Mouse (Mus musculus) layer of hippocampus, adult 9-10 months (tissue): Measurements from ENCODE around the gene Tbx5.

Experiments used
- DNase-seq: peaks from one replicate; pipeline ENCODE4 v3.0.0; 2022; ENCODE audit warnings: low spot score

The Tbx5 gene

DNA sequence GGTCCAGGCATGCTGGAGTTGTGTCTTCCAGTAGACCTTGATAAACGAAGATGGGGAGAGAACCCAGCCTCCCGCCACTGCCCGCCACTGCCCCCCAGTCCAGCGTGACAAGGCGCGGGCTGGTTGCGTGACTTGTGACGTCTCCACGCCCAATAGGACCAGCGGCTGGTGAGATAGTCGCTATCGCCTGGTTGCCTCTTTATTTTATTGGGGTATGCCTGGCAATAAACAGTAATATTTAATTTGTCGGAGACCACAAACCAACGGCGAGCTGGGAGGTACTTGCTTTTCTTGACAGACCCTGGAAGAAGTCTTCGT is at the start of gene Tbx5:
Tbx5 (plus strand) TSS at position 190 of the 318 bp plus-strand sequence.
- DNase-seq = no peak

DNA sequence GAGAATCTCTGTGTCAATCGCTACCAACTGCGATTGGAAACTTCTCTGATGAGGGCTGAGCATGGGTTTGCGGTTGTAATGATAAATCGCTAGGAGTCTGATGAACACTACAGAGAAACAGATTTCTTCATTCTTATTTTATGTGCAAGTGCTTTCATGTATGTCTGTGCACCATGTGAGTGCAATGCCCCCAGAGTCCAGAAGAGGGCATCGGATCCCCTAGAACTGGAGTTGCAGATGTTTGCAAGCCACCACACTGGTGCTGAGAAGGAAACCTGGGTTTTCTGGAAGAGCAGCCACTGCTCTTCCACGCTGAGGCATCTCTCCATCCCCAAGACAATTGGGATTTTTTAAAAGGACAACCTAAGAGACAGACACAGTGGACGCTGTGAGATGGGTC is 46.5 kb upstream of the Tbx5 start:
- DNase-seq = no peak

DNA sequence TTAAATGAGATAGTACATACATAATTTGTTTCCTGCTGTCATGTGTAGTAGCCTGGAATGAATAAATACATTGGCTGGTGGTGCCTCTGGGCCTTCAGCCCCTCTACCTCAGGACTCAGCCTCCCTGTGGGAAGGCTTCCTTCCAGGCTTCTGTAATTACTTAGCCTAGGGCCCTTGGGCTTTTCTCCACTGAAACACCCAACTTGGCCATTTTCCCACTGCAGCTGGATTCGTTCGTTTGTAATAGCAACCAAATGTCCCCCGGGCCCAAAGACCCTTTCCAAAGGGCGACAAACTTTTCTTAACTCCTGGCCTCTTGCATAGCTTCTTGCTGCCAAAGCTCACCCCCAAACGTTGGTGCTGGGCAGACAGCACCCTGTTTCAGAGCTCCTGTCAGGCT is 40.8 kb upstream of the Tbx5 start:
- DNase-seq = no peak

DNA sequence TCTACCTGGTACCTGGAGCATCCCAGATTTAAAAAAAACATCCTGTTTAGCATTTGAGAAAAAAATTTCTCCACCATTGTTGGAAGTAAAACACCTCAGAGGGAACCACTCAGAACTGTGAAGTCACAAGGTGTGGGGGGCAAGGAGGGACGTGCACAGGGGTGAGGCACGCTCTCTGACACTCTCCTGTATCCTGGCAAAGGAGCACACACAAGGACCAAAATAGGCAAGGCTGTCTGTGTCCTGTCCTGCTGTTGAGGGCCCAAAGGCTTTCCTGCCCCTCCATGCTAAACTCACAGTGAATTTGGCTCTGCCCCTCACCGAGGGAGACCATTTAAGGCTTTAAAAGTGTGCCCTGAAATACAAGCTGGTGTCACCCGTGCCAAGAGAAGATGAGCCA is 38.5 kb upstream of the Tbx5 start:
- DNase-seq = no peak

DNA sequence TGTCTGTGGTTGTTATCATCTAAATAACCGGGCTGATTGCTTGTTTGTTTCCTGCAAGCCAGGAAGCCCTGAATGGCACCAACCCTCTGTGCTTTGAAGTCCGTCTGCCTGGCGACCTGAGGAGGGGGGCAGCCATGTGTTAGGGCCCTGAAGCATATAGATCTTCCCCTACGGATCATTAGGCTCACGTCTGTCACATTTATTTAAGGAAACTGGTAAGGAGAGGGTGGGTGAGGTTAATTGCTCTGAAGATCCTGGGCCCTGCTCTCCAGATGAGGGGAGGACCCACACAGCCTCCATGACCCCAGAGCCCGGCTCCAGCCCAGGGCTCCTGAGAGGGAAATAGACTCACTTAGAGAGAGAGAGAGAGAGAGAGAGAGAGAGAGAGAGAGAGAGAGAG is 37.1 kb upstream of the Tbx5 start:
- DNase-seq = no peak

DNA sequence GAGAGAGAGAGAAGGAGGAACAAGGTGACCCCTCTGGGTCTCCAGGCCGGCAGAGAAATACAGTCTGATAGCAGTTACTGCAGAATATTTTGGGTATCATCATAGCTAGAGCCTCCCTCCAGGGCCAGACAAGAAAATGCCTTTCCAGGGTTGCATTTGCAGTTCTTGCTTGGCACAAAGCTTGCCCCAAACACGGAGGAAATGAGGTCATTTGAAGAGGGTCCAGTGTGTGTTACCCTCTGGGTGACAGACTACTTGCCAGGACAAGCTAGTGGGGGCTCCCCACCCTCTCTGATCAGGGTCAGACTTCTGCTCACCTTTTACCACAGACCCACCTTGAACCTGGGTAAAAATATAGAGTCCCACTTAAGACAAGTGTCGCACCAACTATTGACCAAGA is 36.7 kb upstream of the Tbx5 start:
- no peak for DNase-seq

DNA sequence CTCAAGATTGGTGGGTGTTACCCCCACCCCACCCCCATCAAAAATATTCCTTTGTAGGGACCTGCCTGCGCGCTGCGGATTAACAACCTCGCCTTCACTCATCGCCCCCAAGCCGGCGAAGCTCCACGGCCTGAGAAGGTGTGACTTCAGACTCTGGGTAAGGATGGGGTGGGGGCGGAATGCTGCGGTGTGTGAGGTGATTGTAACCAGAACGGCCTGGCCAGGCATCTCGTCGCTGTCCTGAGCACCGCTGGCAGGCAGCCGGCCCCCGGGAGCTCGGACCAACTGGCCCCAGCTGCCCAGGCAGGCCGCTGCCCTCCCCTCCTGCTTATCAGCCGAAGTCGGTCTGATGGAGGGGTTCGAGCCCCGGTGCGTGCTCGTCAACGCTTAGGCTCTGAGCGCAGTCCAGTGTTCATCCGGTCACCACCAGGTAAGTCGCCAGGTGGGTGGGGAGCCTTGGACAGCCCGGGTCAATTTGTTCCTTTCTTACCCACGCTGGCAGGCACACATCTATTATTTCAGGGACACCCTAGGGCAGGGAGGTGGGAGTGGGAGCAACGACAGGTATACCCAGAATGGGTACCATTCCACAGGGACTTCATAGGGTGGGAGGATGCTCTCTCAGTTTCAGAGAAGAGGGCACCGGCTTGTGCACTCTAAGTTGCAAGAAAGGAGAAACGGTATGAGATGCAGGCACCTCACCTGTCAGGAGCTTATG is 35.9 kb upstream of the Tbx5 start:
- DNase-seq = no peak

DNA sequence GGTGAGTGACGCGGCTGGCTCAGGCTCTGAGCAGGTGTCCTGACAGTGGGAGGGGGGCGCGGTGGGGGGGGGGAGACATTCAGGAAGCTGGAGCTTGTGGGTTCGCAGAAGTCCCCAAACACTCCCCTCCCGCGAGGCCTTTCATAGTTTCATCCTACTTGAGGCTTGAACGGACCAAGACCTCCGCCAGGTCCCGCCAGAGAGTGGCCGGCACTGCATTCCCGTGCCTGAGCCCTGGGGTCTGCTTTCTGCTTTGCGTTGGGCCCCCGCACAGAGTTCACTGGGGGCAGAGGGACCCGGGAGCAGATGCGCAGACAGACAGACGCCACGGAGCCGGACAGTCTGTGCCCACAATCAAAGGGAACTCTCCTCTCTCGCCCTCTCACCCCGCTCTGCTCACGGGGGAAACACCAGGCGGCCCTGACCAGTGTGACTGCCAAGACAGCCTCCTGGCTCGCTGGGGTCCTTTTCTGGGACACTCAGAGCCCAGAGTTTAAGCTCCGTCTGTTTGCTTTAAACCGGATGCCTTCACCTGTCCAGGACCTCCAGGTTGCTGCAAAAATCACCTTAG is 34.8 kb upstream of the Tbx5 start:
- no peak for DNase-seq

DNA sequence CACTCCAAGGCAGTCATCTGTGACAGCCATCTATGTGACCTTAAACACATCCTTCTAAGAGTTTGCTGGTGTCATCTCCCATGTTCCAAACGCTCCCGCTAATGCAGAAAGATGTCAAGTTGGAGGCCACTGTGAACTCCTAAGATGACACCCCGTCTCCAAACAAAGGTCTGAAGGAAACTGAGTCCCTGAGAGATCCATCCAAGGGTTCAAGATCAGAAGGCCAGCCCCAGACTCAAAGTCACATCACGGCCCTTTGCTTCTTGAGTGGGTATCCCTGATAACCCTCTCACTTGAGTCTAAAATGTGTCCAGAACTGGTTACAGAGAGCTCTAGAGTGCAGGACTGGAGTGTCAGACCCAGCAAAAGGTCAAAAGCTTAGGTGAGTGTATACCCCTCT is 34.2 kb upstream of the Tbx5 start:
- DNase-seq = no peak

DNA sequence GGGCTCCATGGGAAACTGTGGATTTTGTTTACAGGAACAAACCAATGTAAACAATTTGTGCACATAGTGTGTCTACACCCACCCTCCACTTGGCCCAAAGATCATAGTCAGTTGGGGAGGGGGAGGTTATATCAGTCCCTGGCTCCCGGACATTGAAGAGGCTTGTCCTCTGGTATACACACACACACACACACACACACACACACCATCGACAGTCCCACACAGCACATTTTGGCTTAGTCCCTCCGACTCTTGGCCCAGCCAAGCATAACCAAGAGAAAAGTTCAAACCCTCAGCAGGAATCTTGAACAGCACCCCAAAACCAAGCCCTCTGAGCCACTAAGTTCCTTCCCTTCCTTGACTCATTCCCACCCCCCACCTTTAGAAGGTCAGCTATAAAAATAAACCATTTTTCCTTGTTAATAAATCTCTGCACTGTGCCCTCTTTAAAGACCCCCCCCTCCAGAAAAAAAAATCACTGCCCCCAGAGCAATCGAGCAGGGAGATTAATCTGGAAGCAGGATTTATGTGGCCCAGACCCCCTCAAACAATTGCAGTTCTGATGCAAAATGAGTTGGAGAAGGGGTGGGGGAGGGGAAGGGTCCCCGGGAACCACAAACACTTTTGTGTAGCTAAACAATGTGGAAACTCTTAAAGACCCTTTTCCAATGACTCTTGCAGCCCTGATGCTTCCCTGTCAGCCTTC is 33.6 kb upstream of the Tbx5 start:
- DNase-seq = no peak

DNA sequence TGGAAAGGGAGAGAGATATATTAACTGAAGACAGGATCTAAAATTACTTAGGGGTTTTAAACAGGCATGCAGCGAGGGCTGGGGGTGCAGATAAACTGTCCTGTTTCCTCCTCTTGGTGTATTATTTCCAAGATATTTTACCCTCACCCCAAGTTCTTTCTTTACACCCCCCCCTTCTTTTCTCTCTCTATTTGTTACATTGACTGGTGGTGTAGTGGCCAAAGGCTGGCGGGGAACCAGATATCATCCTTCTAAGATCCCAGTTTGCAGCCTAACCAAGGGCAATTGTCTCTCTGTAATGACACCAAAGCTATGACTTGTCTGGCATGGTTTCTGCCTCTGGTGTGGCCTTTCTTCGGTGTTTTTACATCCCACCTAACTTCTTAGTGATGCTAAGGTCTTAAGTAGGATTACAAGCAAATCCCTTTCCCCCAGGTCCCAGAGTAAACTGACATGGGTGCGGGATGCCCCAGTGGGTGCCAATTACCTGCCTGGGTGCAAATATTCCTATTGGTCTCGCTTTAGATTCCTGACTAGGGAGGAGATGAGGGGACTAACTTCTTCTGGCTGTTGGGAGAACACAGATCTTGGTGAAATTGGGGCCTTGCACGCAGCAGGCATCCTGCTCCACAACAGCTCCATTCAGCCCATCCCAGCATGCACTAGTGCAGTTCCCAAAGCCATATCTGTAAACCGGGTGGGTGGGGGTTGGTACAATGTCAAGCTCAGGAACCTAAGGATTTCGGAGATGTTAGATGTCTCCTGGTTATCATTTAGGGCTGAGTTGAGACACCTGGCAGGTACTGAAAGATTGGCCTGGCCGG is 32.8 kb upstream of the Tbx5 start:
- no peak for DNase-seq

DNA sequence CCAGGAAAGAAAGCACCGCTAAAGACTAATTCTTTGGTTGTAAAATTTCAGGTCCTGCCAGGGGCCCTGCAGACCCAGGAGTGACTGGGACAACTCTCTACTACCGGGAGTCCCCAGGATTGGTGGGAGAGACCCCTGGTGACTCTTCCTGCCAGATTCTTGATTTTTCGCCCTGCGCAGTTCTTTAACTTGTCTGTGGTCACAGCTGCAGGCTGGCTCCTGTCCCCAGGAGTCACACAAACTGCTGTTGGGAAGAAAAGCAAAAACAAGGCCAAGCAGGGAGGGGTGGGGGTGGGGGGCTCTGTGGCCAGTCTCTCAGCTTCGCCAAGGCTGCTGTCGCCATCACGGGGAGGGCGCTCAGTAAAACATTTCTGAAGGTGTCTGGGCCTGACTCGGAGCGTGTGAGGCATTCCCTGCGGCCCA is 32.2 kb upstream of the Tbx5 start:
- DNase-seq = no peak

DNA sequence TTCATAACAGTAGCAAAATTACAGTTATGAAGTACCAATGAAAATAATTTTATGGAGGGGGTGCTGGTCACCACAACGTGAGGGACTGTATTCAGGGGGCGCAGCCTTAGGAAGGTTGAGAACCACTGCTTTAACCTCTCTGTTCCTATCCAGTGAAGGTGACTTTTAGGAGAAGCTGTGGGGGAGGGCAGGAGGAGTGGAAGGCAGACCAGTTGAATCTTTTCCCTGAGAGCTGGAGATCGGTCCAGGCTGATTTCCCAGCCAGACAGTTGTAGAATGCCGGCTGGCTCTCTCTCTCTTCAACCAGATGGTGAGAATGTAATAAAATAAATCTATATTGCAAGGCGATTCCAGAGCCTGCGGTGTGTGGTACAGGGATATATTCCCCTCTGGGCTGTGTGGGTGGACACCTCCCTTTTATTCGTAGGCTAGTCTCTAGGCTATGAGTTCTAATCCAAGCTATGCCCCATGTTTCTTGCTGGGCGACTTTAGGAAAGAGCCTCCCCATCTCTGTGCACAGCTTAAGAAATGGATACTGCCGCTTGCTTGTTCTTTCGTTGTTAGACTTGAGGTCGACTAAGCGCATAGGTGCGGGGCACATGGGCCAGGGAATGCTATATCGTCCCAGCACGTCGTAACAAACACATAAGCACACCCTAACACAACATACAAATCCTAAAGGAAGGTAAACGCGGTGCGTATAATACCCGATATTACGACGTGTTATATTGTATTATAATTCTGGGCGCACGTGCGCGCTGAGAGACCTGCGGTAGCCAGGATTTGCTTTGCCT is 29.7 kb upstream of the Tbx5 start:
- DNase-seq = no peak

DNA sequence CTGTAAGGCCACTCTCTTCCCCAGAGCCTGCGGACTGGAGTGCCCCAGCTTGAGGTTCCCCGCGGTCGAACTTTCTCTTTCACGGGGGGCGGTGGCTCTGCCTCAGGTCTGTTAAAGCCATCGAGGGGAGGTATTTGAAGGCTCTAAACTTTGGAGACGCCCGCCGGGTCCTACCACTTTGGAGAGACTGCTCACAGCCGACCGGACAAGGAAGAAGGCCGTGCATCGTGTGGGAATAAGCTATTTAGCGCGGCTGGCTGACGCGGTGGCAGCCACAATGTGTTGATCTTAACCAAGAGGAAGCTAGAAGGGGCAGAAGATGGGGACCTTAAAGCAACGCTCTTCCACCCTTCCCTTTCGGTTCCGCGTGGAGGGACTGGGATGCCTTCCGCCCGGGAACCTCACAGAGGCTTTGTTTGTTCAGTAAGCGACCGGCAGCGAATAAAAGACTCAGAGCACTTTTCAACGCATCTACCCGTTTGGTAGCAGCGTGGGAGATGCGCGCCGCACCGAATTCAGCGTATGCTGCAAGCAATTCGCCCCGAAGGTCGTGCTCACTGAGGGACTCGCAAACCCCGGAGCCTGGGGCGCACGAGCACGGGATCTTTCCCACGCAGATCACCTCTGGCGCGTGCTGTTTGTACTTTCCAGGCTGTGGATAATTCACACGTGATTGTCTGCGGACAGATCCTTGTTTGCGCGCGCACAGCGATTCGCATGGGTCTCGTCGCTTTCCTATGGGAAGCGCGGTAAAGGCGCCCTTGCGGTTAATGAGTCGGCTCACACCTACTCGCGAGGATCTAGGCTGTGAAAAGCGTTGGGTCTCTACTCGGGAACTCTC is 28.8 kb upstream of the Tbx5 start:
- DNase-seq = no peak

DNA sequence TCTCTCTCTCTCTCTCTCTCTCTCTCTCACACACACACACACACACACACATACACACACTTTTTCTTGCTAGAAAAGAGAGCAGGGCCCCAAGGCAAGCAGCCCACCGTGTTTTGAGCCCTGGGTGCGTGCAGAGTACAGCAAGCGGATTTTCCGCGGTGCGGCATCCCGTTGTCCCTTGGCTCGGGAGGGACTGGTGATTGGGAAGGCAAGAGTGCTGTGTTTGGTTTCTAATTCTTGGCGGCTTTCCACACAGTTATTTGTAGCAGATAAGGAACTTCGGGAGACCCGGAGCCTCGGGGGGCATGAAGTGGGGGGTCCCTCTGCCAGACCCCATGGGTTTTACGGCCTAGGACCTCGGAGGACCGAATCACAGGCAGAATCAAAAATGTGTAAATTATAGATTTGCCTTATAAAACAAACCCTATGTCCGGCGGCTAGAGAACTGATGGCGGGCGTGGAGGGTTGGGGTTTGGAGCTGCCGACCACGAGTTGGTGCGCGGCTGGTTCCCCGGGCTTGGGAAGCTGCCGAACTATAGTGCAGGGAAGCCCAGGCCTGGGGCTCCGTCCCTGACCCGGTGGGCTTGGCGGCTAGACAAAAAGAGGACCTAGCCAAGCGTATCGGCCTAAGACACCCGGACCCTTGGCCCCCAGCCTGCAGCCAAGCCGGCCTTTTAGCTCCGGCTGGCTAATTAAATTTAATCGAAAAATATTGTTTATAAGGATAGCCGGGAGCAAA is 28.0 kb upstream of the Tbx5 start:
- DNase-seq = no peak

DNA sequence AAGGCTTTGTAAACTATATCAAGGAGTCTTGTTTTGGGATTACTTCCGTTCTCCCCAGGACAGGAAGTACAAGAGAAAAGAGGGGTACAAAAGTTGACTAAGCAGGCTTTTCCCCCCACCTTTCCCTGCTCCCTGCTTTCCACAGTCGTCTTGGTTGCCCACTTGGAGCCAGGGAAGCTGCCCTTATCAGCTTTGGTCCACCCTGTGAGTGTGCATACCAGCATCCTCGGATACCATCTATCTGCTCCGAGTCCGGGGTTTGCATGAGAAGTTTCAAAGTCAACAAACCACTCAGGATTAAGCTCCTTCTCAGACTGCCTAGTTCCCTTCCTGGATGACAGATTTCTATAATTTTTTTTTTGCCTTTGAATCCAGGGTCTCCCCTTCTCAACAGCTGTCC is 26.8 kb upstream of the Tbx5 start:
- no peak for DNase-seq

DNA sequence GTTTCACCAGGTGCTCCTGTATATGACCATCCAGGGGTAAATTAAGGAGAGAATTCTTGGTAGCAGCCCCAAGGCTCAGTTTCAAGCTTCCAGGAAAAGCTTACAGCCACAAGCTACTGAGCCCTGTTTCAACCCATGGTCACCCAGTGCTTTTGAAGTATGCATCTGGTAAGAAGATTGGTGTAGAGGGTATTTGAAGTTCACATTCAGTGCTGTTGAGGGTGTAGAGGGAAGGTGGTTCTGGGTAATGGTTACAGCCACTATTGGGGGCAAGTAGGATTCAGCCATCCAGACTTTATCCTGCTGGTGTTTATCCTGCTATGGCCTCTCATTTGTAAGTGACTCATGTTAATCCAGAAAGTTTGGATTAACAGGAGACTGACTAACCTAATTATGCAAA is 26.0 kb upstream of the Tbx5 start:
- no peak for DNase-seq

DNA sequence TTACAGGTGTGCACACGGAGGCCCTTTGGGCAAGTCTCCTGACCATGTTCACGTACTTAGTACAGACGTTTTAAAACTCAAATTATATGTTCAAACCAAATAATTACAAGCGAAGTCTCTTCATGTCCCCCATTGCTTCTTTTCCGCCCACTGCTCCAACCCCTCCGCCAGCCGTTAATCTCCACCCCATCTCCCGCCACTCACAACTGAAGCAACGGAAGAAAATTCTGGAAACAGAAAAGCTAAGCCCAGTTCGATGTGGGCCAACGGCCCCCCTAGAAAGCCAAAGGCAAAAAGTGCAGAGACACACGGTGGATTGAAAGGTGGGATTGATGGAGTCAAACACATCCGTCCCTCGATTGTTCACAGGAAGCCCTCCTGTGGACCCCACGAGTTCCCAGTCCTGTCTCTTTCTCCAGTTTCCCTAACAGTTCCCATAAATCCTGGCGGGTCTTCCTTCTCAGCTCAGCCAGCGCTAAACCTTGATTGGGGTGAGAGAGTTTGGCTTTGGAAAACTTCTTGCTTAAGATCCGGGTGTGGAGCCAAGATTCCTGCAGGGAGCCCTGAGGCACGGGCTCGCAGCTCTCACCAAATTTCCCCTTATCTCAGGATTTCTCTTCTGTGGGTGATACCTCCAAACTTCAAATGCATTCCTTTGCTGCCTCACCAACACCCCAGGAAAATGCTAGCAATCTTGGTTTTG is 24.8 kb upstream of the Tbx5 start:
- no peak for DNase-seq

DNA sequence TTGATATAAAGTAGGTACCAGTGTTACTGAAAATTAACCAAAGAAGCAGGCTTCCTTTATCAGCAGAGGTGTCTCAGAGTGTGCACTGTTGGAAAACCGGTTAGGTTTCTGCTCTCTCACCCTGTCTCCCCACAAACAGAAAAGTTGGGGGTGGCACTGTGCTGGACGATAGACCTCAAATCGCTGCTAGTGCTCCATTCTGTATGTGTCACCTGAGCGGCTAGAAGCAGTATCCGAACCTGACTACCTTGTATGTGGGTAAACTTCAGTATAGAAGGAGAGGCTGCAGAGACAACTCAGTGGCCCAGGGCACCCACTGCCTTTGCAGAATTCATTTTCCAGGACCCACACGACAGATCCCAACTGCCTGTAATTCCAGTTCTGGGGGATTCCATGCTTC is 23.8 kb upstream of the Tbx5 start:
- DNase-seq = no peak
